Mouse (Mus musculus): ENCODE measurements around the gene Galr2.

- TF ChIP-seq CTCF (IDR thresholded peaks at IDR 0.05; ENCODE audit: control insufficient read depth, insufficient read depth, insufficient replicate concordance, low read depth, low read length) (no peak), POLR2A (IDR thresholded peaks at IDR 0.05; ENCODE audit: control insufficient read depth, low read depth, low read length) (no peak)
These were observed 13.1 kb upstream of the Galr2 start for GRCm38 (mm10) chr11:116267637-116268036.
